Mouse (Mus musculus) frontal cortex, postnatal 14 days (tissue): Measurements from ENCODE around the gene Ptprg.

Experiments
- DNase-seq, 2 experiments: peaks; one replicate each; pipeline ENCODE4 v3.0.0; 2022; ENCODE audit warnings: low spot score in 2 of 2

Gene Ptprg

GRCm38 (mm10) chr14:11618140-11618705, 64.9 kb downstream of the Ptprg start:
- DNase-seq, result no peak

GRCm38 (mm10) chr14:11619606-11620005, 66.3 kb downstream of the Ptprg start:
- DNase-seq, result no peak

GRCm38 (mm10) chr14:11620314-11620713, 67.0 kb downstream of the Ptprg start:
- no peak for DNase-seq

- DNase-seq, result no peak
Measured at GRCm38 (mm10) chr14:11620962-11621568, 67.7 kb downstream of the Ptprg start.

GRCm38 (mm10) chr14:11623576-11623975, 70.2 kb downstream of the Ptprg start:
- no peak for DNase-seq

- no peak for DNase-seq
Measured at GRCm38 (mm10) chr14:11630736-11631135, 77.4 kb downstream of the Ptprg start.

- DNase-seq, result no peak
Measured at GRCm38 (mm10) chr14:11631505-11631904, 78.2 kb downstream of the Ptprg start.

- no peak for DNase-seq
Measured at GRCm38 (mm10) chr14:11637673-11638072, 84.3 kb downstream of the Ptprg start.

GRCm38 (mm10) chr14:11639366-11639765, 86.0 kb downstream of the Ptprg start:
- no peak for DNase-seq

GRCm38 (mm10) chr14:11640372-11640771, 87.0 kb downstream of the Ptprg start:
- DNase-seq, result no peak

- no peak for DNase-seq
Measured at GRCm38 (mm10) chr14:11640996-11641395, 87.7 kb downstream of the Ptprg start.

GRCm38 (mm10) chr14:11642977-11643376, 89.6 kb downstream of the Ptprg start:
- DNase-seq, result no peak

- DNase-seq, result no peak
Measured at GRCm38 (mm10) chr14:11657374-11657773, 104.0 kb downstream of the Ptprg start.

GRCm38 (mm10) chr14:11663661-11664215, 110.4 kb downstream of the Ptprg start:
- DNase-seq, result no peak

GRCm38 (mm10) chr14:11664302-11664701, 111.0 kb downstream of the Ptprg start:
- DNase-seq, result no peak

GRCm38 (mm10) chr14:11665046-11665445, 111.7 kb downstream of the Ptprg start:
- no peak for DNase-seq

- DNase-seq, result no peak
Measured at GRCm38 (mm10) chr14:11667762-11668161, 114.4 kb downstream of the Ptprg start.

- no peak for DNase-seq
Measured at GRCm38 (mm10) chr14:11670847-11671246, 117.5 kb downstream of the Ptprg start.

GRCm38 (mm10) chr14:11672981-11673547, 119.7 kb downstream of the Ptprg start:
- no peak for DNase-seq

GRCm38 (mm10) chr14:11678201-11678600, 124.9 kb downstream of the Ptprg start:
- DNase-seq, result no peak

- DNase-seq, result no peak
Measured at GRCm38 (mm10) chr14:11679741-11680140, 126.4 kb downstream of the Ptprg start.

- no peak for DNase-seq
Measured at GRCm38 (mm10) chr14:11680621-11681020, 127.3 kb downstream of the Ptprg start.

- DNase-seq, result no peak
Measured at GRCm38 (mm10) chr14:11682441-11682840, 129.1 kb downstream of the Ptprg start.
